Mouse (Mus musculus): ENCODE results near the gene Gm9817. TPM values are rescaled to one million over a fixed set of nuclear protein-coding genes. Genes with fewer than 3 reads are reported as not detected.

Gene Gm9817
- polyA plus RNA-seq, 1 experiment from 2014 or later, result not detected

DNA sequence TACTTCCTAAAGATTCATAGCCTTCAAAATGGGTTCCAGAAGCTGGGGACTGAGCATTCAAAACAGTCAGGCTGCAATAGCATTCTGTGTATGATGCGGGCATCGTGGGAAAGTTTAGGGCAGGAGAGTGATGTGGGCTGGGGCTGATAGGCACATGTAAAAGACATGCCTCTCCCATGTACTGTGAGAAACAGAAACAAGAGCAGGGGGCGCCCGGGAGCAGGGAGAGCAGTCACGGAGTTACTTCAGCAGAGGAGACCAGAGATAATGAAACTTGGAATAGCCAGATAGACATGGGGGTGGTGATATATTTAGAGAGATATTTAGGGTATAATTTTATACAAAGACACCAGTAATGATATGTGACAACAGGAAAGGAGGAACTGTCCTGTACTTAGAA, 39.9 kb downstream of the Gm9817 start:
- H3K9me3 ChIP-seq (ENCODE audit: low read length), result no peaks in the 10 kb centered on the region
- H3K27ac ChIP-seq (ENCODE audit: low read length), result no peak overlapping the region
- H3K4me2 ChIP-seq (replicated peaks; ENCODE audit: low read depth, low read length), result no peak overlapping the region
- H3K36me3 ChIP-seq (ENCODE audit: insufficient read depth, low read length), result no peaks in the 10 kb centered on the region
- 82% methylated on average over 5 of the region's 5 CpGs for WGBS
- no peak overlapping the region for H3K9ac ChIP-seq (replicated peaks; ENCODE audit: low read length)
- no peaks in the 10 kb centered on the region for H3K27me3 ChIP-seq (ENCODE audit: insufficient read depth, low read length)
- H3K4me1 ChIP-seq (ENCODE audit: insufficient read depth, low read length), result no peaks in the 10 kb centered on the region
- no peak overlapping the region for H3K4me3 ChIP-seq (ENCODE audit: low read length)
- ATAC-seq (ENCODE audit: low FRiP score, low TSS enrichment), result no peak

DNA sequence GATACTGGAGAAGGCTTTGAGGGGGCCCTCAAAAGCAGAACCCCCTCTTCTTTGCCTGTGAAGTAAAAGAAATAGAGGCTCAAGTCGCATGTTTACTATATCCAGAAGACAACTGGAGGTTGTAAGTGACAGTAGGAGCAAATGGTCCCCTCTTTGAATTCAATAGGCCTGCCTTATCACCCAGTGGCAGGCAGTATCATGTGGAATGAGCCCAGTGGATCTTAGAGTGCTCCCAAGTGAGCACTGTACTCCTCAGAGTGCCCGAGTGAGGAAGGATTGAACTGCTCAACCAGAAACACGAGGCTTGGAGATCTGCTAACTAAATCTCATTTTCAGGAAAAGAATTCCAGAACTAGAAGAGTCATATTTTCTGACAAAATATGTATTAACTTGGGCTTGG, 40.3 kb downstream of the Gm9817 start:
- WGBS, result 69% methylated on average over 3 of the region's 3 CpGs
- Histone ChIP-seq H3K27ac (ENCODE audit: low read length) (no peak overlapping the region), H3K9ac (replicated peaks; ENCODE audit: low read length) (no peak overlapping the region), H3K4me2 (replicated peaks; ENCODE audit: low read depth, low read length) (no peak overlapping the region), H3K27me3 (ENCODE audit: insufficient read depth, low read length) (no peaks in the 10 kb centered on the region), H3K9me3 (ENCODE audit: low read length) (no peaks in the 10 kb centered on the region), H3K36me3 (ENCODE audit: insufficient read depth, low read length) (no peaks in the 10 kb centered on the region), H3K4me1 (ENCODE audit: insufficient read depth, low read length) (no peaks in the 10 kb centered on the region), H3K4me3 (ENCODE audit: low read length) (no peak overlapping the region)
- ATAC-seq (ENCODE audit: low FRiP score, low TSS enrichment), result no peak

Other genes with a start within 250 kb of the Gm9817 start
- gene Dtnbp1, start 76.5 kb upstream of the Gm9817 start, polyA plus RNA-seq (2015; fragmentation: Nextera tagmentation; extraction: Ambion mirVana), result 75.4 and 81.8 TPM in 2 replicates

Data from kidney, embryonic 16.5 days (tissue).